Comparison of ENCODE assay signal across 11 mouse cellular contexts in the genomic region with DNA sequence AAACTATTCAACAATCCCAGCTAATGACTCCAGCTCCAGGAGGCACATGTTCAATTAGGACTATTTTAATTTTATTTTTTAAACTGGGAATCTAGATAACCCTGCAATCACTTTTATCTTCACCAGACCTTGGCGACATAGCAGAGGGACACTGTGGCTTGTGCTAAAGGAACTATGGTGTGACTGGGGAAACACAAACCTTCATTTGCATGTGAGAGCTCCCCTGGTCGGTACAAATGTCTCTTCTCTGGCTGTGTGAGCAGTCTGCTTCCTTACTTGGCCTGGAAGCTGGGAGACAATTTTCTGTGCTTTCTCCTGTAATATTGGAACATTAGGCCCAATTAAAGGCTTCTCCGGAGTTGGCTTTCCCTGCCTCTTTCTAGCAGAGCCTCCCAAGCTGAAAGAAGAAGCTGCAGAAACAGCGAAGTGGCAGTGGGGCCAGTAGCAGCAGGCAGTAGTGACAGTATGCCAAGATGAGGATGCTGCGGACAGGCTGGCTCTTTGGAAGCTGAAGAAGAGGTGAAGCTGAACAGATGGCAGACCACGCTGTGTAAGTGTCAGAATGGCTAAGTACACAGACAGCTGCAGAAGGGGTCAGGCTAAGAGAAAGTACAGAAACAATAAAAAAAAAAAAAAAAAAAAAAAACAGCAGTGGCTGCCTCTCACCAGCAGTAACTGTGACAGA.
DNase-seq lines count a peak whose midpoint lies in the region; ATAC-seq and TF ChIP-seq lines count a peak whose summit lies in the region.
"Had no signal": no experiment of that assay in that cellular context is flagged by ENCODE, and none has a peak within 500 bp of the region (broad histone marks: within the 10 kb centered on the region; RNA-seq: fewer than 3 reads in every experiment).

No protein-coding gene starts in this region.

- 11% methylated on average over 6 of the region's 6 CpGs for WGBS in hindbrain, embryonic 14.5 days
- WGBS in midbrain, postnatal 0 days: 26% methylated on average over 6 of the region's 6 CpGs

- no peak for TF ChIP-seq CTCF in midbrain, postnatal 0 days (IDR thresholded peaks at IDR 0.05)

- no peak for DNase-seq in frontal cortex, postnatal 14 days (ENCODE audit: low spot score in 2 of 2)
- DNase-seq in cerebellum, adult 9-10 months: peak; percentile 87
- DNase-seq in hindbrain, embryonic 14.5 days (ENCODE audit: low spot score): peak; percentile 51
- peak; percentile 83 for DNase-seq in midbrain, postnatal 0 days (ENCODE audit: low spot score)
- no peak for DNase-seq in heart, adult 18-20 months
- no peak for DNase-seq in frontal cortex, postnatal 25 days (ENCODE audit: low spot score in 2 of 2)

- no peaks in the 10 kb centered on the region for H3K27me3 ChIP-seq in hindbrain, embryonic 14.5 days (ENCODE audit: control insufficient read depth, insufficient read depth, low read length)
- no peaks in the 10 kb centered on the region for H3K27me3 ChIP-seq in midbrain, postnatal 0 days (ENCODE audit: insufficient read depth, low read length)
- H3K27me3 ChIP-seq: heart, embryonic 13.5 days; Patski had no signal

- H3K36me3 ChIP-seq in hindbrain, embryonic 14.5 days (replicated peaks; ENCODE audit: control insufficient read depth, insufficient read depth): no peaks in the 10 kb centered on the region
- H3K36me3 ChIP-seq in midbrain, postnatal 0 days (ENCODE audit: insufficient read depth, low read length): no peaks in the 10 kb centered on the region
- H3K36me3 ChIP-seq: heart, embryonic 13.5 days had no signal

- 0 out of 2 replicates have a peak overlapping the region, but pooled peaks have one; percentile 7 for H3K4me2 ChIP-seq in hindbrain, embryonic 14.5 days (replicated peaks)
- no peak overlapping the region for H3K4me2 ChIP-seq in midbrain, postnatal 0 days (ENCODE audit: low read depth, low read length, poor library complexity, severe bottlenecking)
- H3K4me2 ChIP-seq: heart, embryonic 13.5 days had no signal

- peak; percentile 87 for ATAC-seq in frontal cortex, adult (ENCODE audit: low TSS enrichment)
- ATAC-seq in hindbrain, embryonic 14.5 days (ENCODE audit: low FRiP score): peak; percentile 91
- peak; percentile 75; the same call in 1 of the 2 replicates for ATAC-seq in midbrain, postnatal 0 days (ENCODE audit: low FRiP score)
- no peak for ATAC-seq in activated CD4-positive, CD25-positive, alpha-beta regulatory T cell, adult 4 months
- ATAC-seq: Patski had no signal

- no peak overlapping the region for H3K4me3 ChIP-seq in hindbrain, embryonic 14.5 days (replicated peaks; ENCODE audit: low read length)
- H3K4me3 ChIP-seq in midbrain, postnatal 0 days (ENCODE audit: low read depth, low read length): no peak overlapping the region
- H3K4me3 ChIP-seq: erythroblast, embryonic 14.5 days; heart, embryonic 13.5 days had no signal

- peak overlapping the region; percentile 49; the same call in 1 of the 2 replicates for H3K27ac ChIP-seq in hindbrain, embryonic 14.5 days
- H3K27ac ChIP-seq in midbrain, postnatal 0 days (ENCODE audit: low read depth, low read length): peak overlapping the region; percentile 26; the same call in 1 of the 2 replicates
- H3K27ac ChIP-seq: heart, embryonic 13.5 days had no signal

- H3K9ac ChIP-seq in hindbrain, embryonic 14.5 days: no peak overlapping the region
- no peak overlapping the region for H3K9ac ChIP-seq in midbrain, postnatal 0 days (replicated peaks; ENCODE audit: low read length, poor library complexity, severe bottlenecking)
- H3K9ac ChIP-seq: heart, embryonic 13.5 days had no signal

- H3K9me3 ChIP-seq in hindbrain, embryonic 14.5 days (ENCODE audit: control insufficient read depth, low read length): no peaks in the 10 kb centered on the region
- H3K9me3 ChIP-seq in midbrain, postnatal 0 days (ENCODE audit: low read length): no peaks in the 10 kb centered on the region
- H3K9me3 ChIP-seq: heart, embryonic 13.5 days had no signal

- H3K4me1 ChIP-seq in hindbrain, embryonic 14.5 days (replicated peaks; ENCODE audit: control insufficient read depth, insufficient read depth, low read length): peaks cover 13% of the 10 kb centered on the region
- H3K4me1 ChIP-seq in midbrain, postnatal 0 days (ENCODE audit: insufficient read depth, low read length): no peaks in the 10 kb centered on the region; the same call in 1 of the 2 replicates
- H3K4me1 ChIP-seq: heart, embryonic 13.5 days had no signal

Comparison
In these comparisons a context has a peak if more than half of its experiments do, and no peak if none do; other contexts are left out.
1. DNase-seq: peak in cerebellum, adult 9-10 months (single experiment), hindbrain, embryonic 14.5 days (single experiment) and midbrain, postnatal 0 days (single experiment); none in frontal cortex, postnatal 14 days (0 of 2), heart, adult 18-20 months (0 of 2) and frontal cortex, postnatal 25 days (0 of 2).